Mouse (Mus musculus) heart, adult 2 months (tissue): ENCODE measurements around the gene Dars. TPM values are rescaled to one million over a fixed set of nuclear protein-coding genes. Genes with fewer than 3 reads are reported as not detected.

Source experiments
- DNase-seq, 2 experiments: peaks; one replicate each; pipeline ENCODE4 v3.0.0; 2021
- H3K27ac ChIP-seq: fragments of 200-600 bp; 2 replicates; pipeline ENCODE4 v1.8.1; 2022
- H3K27me3 ChIP-seq: fragments of 200-500 bp; 2 replicates; pipeline ENCODE4 v1.6.1; 2012; ENCODE audit warnings: mild to moderate bottlenecking, low read length, inconsistent platforms, mixed read lengths; ENCODE audit not compliant: control insufficient read depth, insufficient read depth
- H3K36me3 ChIP-seq: fragments of 200-500 bp; 2 replicates; pipeline ENCODE4 v1.6.1; 2012; ENCODE audit warnings: low read length, inconsistent platforms; ENCODE audit not compliant: control insufficient read depth, insufficient read depth
- H3K4me1 ChIP-seq: fragments of 200-500 bp; 2 replicates; pipeline ENCODE4 v1.6.1; 2011; ENCODE audit warnings: low read length; ENCODE audit not compliant: control insufficient read depth, insufficient read depth
- H3K4me3 ChIP-seq: fragments of 200-600 bp; 2 replicates; pipeline ENCODE4 v1.8.1; 2022
- H3K79me2 ChIP-seq: fragments of 200-500 bp; replicated peaks from 2 replicates; pipeline ENCODE4 v1.6.1; 2012; ENCODE audit warnings: mild to moderate bottlenecking, inconsistent platforms, low read length, moderate library complexity, mixed read lengths; ENCODE audit not compliant: control insufficient read depth, insufficient read depth
- H3K9ac ChIP-seq: fragments of 200-500 bp; 2 replicates; pipeline ENCODE4 v1.6.1; 2012; ENCODE audit warnings: low read depth, mild to moderate bottlenecking, control low read depth, inconsistent platforms, low read length, mixed read lengths
- CTCF ChIP-seq: fragments of 200-600 bp; IDR thresholded peaks from 2 replicates; pipeline ENCODE4 v1.8.1; 2022; ENCODE audit warnings: antibody characterized with exemption, mild to moderate bottlenecking, moderate library complexity
- EP300 ChIP-seq: fragments of 200-500 bp; IDR thresholded peaks from 2 replicates; pipeline ENCODE4 v1.6.1; 2011; ENCODE audit warnings: low read depth, low read length, control low read depth; ENCODE audit not compliant: insufficient read depth
- POLR2A ChIP-seq: fragments of 200-500 bp; IDR thresholded peaks from 2 replicates; pipeline ENCODE4 v1.6.1; 2011; ENCODE audit warnings: mild to moderate bottlenecking, low read depth, low read length, control low read depth; ENCODE audit not compliant: insufficient read depth
- WGBS: fragments of 180-500 bp; shearing (Covaris S2); methylation state at CpG from one replicate; pipeline ENCODE4 v1.1.7; 2018; 5-methylcytosine and 5-hydroxymethylcytosine counted together
- intact Hi-C: fragments of 180-260 bp; cut with DNase I; formaldehyde crosslinking; loops from one replicate; pipeline ENCODE4 v1.15.1; 2025
- polyA plus RNA-seq: library from polyadenylated mRNA; depleted of rRNA; stranded (reverse); fragments of >200 nt; gene quantifications from 2 replicates; pipeline ENCODE4 v1.2.3, GENCODE M21; 2012
- total RNA-seq, 2 experiments: library from RNA; stranded (reverse); gene quantifications; 2 replicates each; pipeline ENCODE4 v1.2.3; 2021

The Dars gene
- total and polyA plus RNA-seq, 3 experiments, result 15.5 to 66.9 (median 57.4) TPM

- DNase-seq, result no peak
- H3K4me3 ChIP-seq, result no peak overlapping the region
- H3K79me2 ChIP-seq, result no peaks in the 10 kb centered on the region
- intact Hi-C loops, result loop anchor here (5.0 kb wide), 1 partner anchor 87 kb away; no protein-coding TSS in a partner anchor
- H3K27me3 ChIP-seq, result no peaks in the 10 kb centered on the region
- H3K36me3 ChIP-seq, result no peaks in the 10 kb centered on the region; the same call in 1 of the 2 replicates
- peak overlapping the region; percentile 32; the same call in 1 of the 2 replicates for H3K27ac ChIP-seq
- WGBS, result 46% methylated on average over 3 of the region's 3 CpGs
- no peak overlapping the region for H3K9ac ChIP-seq
- TF ChIP-seq EP300 (no peak), POLR2A (no peak), CTCF (no peak)
- peaks cover 10% of the 10 kb centered on the region for H3K4me1 ChIP-seq
Observed at GRCm38 (mm10) chr1:128459011-128459410, 41.8 kb upstream of the Dars start.

- Histone ChIP-seq H3K4me3 (peak overlapping the region; percentile 29), H3K9ac (no peak overlapping the region), H3K4me1 (peaks cover 10% of the 10 kb centered on the region), H3K36me3 (no peaks in the 10 kb centered on the region; the same call in 1 of the 2 replicates), H3K27me3 (no peaks in the 10 kb centered on the region), H3K79me2 (no peaks in the 10 kb centered on the region), H3K27ac (peak overlapping the region; percentile 48)
- 9% methylated on average over 18 of the region's 18 CpGs for WGBS
- intact Hi-C loops, result loop anchor here (1.0 to 5.0 kb wide), 5 partner anchors 16 to 134 kb away; partner anchors contain the start of gene Dars
- 0 out of 2 replicates have a peak, but pooled peaks have one; percentile 17 for TF ChIP-seq POLR2A
- TF ChIP-seq CTCF, result no peak
- peak; percentile 44 to 68 for DNase-seq
Observed at GRCm38 (mm10) chr1:128456844-128457445, 39.8 kb upstream of the Dars start.

- intact Hi-C loops, result loop anchor here (2.0 to 5.0 kb wide), 3 partner anchors 15 to 84 kb away; no protein-coding TSS in a partner anchor
- DNase-seq, result peak; percentile 20 to 28
- H3K4me1 ChIP-seq, result peaks cover 10% of the 10 kb centered on the region
- no peak overlapping the region for H3K4me3 ChIP-seq
- no peak overlapping the region for H3K9ac ChIP-seq
- H3K79me2 ChIP-seq, result no peaks in the 10 kb centered on the region
- peak overlapping the region; percentile 48 for H3K27ac ChIP-seq
- no peaks in the 10 kb centered on the region for H3K27me3 ChIP-seq
- no peaks in the 10 kb centered on the region; the same call in 1 of the 2 replicates for H3K36me3 ChIP-seq
- TF ChIP-seq CTCF, result no peak
- 58% methylated on average over 10 of the region's 10 CpGs for WGBS
Observed at GRCm38 (mm10) chr1:128456271-128456670, 39.1 kb upstream of the Dars start.

GRCm38 (mm10) chr1:128452210-128452609, 35.0 kb upstream of the Dars start:
- intact Hi-C loops, result no loop called here
- H3K4me3 ChIP-seq, result no peak overlapping the region

GRCm38 (mm10) chr1:128451183-128451582, 34.0 kb upstream of the Dars start:
- no peak overlapping the region for H3K27ac ChIP-seq
- H3K4me3 ChIP-seq, result no peak overlapping the region
- DNase-seq, result no peak
- H3K27me3 ChIP-seq, result no peaks in the 10 kb centered on the region
- H3K4me1 ChIP-seq, result peaks cover 2% of the 10 kb centered on the region; the same call in 1 of the 2 replicates
- WGBS, result 88% methylated on average over 4 of the region's 4 CpGs
- intact Hi-C loops, result no loop called here
- no peaks in the 10 kb centered on the region for H3K36me3 ChIP-seq
- no peak for TF ChIP-seq CTCF
- no peak for TF ChIP-seq EP300
- no peak for TF ChIP-seq POLR2A
- H3K9ac ChIP-seq, result no peak overlapping the region
- H3K79me2 ChIP-seq, result no peaks in the 10 kb centered on the region

More at GRCm38 (mm10) chr1:128452210-128452609, 35.0 kb upstream of the Dars start:
- no peak overlapping the region for H3K9ac ChIP-seq
- no peak for DNase-seq
- no peaks in the 10 kb centered on the region for H3K79me2 ChIP-seq
- TF ChIP-seq CTCF, result no peak
- no peak for TF ChIP-seq EP300
- TF ChIP-seq POLR2A, result no peak
- no peaks in the 10 kb centered on the region; the same call in 1 of the 2 replicates for H3K36me3 ChIP-seq
- H3K27ac ChIP-seq, result no peak overlapping the region
- H3K4me1 ChIP-seq, result peaks cover 6% of the 10 kb centered on the region
- H3K27me3 ChIP-seq, result no peaks in the 10 kb centered on the region
- WGBS, result 71% methylated on average over 3 of the region's 3 CpGs

GRCm38 (mm10) chr1:128447206-128447902, 30.2 kb upstream of the Dars start:
- intact Hi-C loops, result no loop called here
- 79% methylated on average over 7 of the region's 7 CpGs for WGBS
- Histone ChIP-seq H3K4me3 (no peak overlapping the region), H3K79me2 (no peaks in the 10 kb centered on the region), H3K4me1 (no peaks in the 10 kb centered on the region), H3K9ac (no peak overlapping the region), H3K36me3 (no peaks in the 10 kb centered on the region; the same call in 1 of the 2 replicates), H3K27ac (no peak overlapping the region), H3K27me3 (no peaks in the 10 kb centered on the region)
- no peak for DNase-seq
- no peak for TF ChIP-seq CTCF
- no peak for TF ChIP-seq EP300
- TF ChIP-seq POLR2A, result no peak
